Mouse (Mus musculus) 3134 (cell line): ENCODE measurements around the gene Lrp2.

Experiments
- DNase-seq: peaks from one replicate; pipeline ENCODE4 v3.0.0-alpha.2; 2011; ENCODE audit warnings: low spot score; ENCODE audit not compliant: insufficient read length; ENCODE audit errors: extremely low read depth

Gene Lrp2

GRCm38 (mm10) chr2:69585886-69586398 lies at the start of gene Lrp2:
TSS of gene Lrp2 (minus strand) at chr2:69586065.
- no peak for DNase-seq

DNA sequence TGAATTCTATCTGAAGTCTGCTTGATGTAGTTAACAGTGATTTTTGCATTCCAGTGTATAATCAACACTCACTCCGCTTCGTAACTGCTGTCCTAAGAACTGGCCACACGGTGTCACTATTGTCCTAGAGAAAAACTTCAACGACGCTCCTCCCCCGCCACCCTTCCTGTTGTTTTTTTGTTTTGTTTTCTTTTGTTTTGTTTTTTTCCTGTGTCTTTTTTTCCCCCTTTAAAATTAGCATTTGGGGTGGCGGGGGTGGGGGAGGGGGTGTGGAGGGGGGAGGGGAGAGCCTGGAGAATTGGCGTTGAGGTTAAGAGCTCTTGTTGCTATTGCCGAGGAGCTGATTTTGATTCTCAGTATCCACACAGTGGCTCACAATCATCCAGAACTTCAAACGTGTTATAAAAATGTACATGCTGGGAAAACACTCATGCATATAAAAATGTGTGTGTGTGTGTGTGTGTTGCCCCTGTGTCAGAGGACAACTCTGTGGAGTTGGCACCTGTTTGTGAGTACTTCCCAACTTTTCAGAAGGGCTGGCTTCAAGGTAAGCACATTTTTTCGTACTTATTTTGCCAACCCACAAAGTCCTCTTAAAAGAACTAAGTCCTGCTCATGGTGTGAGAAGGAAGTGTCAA lies 49.3 kb upstream of the Lrp2 start:
- peak; percentile 26 for DNase-seq

DNA sequence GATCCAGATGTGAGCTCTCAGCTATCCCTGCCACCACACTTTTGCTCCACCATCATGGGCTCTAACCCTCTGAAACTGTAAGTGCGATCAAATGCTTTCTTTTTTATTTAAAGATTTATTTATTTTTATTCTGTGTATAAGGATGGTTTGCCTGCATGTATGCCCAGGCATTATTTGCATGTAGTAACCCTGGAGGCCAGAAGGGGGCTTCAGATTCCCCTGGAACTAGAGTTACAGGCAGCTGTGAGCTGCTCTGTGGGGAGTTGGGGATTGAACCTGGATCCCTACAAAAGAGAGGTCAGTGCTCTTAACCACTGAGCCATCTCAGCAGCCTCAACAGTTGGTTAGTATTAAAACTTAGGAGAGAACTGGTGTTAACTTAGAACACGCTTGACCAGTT lies 45.6 kb upstream of the Lrp2 start:
- DNase-seq, result no peak

DNA sequence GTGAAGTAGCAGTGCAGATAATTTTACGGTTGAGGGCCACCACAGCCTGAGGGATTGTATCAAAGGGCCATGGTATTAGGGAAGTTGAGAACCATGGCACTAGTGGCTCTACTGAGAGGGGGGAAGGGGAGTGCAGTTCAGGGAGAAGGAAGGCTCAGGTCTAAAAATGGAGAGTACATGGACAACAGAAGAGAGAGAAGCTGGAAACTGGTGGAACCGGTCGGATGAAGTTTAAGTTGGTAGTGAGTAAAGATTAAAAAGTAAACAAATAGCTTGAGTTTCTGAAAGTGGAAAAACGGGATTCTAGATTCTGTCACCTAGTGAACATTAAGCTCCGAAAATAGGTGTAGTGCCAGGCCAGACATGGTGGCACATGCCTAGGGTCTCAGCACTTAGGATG lies 44.9 kb upstream of the Lrp2 start:
- DNase-seq, result no peak

- DNase-seq, result no peak
Measured at GRCm38 (mm10) chr2:69629914-69630313, 44.0 kb upstream of the Lrp2 start.

- no peak for DNase-seq
Measured at GRCm38 (mm10) chr2:69629215-69629614, 43.4 kb upstream of the Lrp2 start.

DNA sequence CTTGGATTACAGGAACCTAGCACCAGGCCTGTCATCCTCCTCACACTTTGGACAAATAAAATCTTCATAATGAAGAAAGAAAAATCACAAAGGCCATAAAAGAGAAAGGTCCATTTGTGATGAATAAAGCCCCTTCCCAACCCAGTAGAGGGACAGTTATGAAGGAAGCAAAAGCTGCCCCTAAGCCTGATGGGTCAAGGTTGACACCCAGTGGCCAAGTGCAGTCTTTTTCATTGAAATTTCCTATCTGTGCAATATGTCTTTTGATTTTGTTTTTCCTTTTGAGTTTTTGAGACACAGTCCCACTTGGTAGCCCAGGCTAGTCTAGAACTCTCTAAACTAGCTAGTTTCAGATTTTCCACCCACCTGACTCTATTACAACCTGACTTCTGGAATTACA lies 33.4 kb upstream of the Lrp2 start:
- DNase-seq, result no peak

DNA sequence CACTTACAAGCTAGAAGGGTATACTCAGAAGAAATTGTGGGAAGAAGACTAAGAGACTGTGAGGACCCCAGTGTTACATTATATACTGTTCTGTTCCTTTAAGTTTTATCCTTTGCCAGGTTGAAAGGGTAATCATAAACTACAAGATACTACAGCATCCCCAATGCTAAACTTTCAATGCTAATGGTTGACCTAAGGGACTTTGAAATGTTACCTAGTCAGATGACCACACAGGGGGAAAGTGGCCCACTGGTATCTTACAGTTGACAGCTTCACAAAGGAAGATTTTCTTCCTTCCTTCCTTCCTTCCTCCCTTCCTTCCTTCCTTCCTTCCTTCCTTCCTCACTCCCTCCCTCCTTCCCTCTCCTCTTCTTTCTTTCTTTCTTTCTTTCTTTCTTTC lies 32.5 kb upstream of the Lrp2 start:
- DNase-seq, result no peak

- peak; percentile 33 for DNase-seq
Measured at GRCm38 (mm10) chr2:69613237-69613636, 27.4 kb upstream of the Lrp2 start.

DNA sequence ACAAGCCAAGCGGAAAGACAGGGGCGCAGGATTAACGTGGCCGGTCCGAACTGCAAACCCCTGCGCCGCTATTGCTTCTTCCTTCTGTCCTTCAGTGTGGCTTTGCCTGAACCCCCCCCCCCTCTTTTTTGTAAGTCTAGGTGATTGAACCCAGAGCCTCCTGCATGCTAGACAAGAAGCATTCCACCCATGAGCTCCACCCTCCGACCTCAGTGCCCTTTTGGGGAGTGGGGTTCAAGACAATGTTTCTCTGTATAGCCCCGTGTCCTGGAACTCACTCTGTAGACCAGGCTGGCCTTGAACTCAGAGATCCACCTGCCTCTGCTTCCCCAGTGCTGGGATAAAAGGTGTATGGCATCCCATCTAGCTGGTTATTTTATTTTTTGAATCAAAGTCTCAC lies 26.9 kb upstream of the Lrp2 start:
- no peak for DNase-seq

GRCm38 (mm10) chr2:69612237-69612636 lies 26.4 kb upstream of the Lrp2 start:
- no peak for DNase-seq

- DNase-seq, result no peak
Measured at GRCm38 (mm10) chr2:69606621-69607020, 20.8 kb upstream of the Lrp2 start.

DNA sequence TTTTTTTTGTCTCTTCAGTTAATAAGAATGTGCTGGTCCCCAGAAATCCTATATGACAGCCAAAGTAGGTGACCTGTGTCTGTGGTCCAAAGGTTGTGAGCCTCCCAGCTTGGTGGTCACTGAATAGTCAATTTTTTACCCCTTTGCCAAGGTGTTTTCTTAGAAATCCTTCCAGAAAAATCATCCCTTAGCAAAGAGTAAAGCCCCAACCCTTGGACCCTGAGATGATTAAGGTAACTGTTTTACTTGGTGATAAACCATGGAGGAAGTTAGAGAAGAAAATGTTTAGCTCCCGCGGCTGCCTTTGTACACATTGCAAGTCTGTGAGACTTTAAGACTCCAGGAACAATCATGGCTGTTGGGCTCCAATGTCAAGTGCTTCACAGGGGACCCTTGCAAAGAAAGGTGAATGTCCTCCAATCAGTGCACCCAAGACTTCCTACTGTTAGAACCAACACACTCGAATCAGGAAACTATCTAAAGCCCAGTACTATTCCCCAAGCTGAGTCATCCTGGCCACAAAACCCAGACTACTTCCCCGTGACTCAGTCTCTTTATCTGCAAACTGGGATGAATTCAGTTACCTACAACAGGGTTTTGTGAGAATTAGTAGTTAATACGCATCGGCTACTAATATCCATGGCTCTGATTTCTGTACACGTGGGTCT lies 18.0 kb upstream of the Lrp2 start:
- no peak for DNase-seq

DNA sequence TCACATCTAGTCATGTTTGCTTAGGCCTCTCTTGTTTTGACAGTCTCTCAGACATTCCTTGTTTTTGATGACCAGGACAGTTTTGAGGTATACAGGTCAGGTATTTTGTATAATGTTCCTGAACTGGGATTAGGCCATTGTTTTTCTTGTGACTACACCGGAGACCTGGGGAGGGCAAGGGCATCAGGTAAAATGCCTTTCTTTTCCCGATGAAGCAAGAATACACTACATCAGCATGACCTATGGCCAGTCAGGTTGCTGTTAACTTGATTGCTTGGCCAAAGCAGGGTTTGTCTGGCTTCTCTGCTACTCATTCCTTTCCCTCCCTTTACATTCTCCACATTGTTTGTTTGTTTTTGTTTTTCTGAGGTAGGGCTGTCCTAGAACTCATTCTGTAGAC lies 7.3 kb upstream of the Lrp2 start:
- DNase-seq, result no peak

DNA sequence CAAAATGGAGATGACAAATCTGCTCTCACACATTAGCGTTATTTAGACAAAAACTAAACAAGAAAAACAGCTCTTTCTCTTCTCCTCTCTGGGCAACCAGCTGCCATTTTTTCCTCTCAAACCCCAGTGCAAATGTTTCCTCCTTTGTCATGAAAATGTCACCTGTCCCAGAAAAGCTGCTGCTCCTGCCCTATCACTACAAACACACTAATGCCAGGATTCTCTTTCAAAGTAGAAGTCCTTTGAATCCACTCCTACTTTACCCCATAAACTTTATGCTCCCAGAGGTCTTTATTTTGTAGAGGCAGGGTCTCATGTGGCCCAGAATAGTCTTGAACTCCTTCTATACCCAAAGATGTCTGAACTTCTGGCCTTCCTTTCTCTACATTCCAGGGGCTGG lies 6.7 kb upstream of the Lrp2 start:
- no peak for DNase-seq

DNA sequence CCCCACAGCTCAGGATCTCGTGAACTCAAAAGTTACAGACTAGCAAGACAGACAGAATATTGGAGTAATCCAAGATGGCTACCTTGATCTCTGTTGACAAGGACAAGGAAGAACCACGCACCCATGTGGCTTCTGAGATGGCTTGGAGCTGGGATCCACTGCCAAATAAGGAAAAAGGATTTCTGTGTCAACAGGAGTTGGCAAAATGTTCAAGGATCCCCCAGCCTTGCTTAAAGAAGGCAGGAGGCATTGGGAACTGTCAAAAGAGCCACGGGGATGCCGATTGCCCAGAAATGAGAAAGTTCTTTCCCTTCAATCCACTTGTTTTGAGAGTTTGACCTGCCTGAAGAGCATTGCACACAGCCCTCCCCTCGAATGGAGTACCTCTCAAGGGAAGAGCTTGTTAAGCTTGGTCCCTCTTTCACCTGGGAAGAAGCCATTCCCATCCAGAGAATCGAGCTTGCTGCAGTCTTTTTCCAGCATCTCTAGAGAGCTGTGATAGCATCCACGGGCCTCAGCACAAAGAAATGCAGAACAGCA lies 6.2 kb upstream of the Lrp2 start:
- DNase-seq, result no peak

DNA sequence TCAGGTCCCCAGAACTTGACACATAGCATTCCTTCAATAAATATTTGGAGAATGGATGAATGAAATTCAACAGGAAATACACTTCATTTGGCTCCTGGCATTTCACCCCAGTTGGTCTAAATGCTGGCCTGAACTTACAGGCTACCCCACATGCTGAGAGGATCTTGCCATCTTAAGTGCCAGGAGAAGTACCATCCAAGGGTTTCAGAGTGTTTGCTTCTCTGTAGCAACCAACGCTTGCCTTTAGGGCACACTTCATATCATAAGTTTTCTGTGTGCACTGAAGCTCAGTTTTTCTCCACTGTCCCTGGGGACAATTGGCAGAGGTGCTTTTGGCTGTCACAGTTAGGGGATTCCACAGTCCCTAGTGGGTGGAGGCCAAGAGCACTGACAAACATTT lies 4.7 kb upstream of the Lrp2 start:
- no peak for DNase-seq

- no peak for DNase-seq
Measured at GRCm38 (mm10) chr2:69587896-69588295, 2.0 kb upstream of the Lrp2 start.

DNA sequence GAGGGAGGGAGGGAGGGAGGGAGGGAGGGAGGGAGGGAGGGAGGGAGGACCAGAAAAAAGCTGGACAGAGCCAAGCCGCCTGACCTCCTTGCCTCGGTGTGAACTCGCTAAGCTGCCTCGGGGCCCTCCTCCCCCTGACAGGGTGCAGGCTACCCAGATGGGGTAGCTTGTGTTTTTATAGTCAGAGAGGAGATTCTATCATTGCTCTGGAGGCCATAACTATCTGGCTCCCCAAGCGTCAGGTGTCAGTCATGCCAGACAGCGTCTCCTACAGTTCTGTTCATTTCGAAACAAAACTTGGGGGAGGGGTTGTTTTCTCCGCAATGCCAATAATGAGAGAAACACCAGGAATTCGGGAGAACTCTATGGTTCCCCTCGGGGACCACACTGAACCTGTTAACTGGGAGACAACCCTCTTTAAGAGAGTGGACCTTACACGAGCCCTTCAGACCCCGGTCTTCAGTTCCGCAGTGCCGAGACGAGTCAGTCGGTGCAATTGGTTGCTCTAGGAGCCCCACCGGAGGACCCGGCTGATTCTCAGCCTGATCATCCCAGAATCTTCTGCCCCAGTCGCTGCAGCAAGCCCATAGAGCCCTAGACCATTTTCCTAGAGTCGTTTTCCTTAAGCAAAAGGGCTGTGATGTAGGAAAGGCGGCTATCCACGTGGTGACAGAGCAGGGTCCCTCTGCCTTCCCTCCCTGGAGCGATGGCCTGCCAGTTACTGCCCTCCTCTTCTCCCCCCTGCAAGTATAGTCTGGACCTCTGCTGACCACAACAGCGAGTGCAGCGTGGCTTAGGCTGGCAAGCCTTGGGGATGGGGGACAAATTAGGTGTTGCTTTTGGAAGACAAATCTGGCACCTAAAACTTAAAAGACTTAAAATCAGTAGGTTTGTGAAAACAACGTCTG lies 1.2 kb upstream of the Lrp2 start:
- DNase-seq, result no peak

GRCm38 (mm10) chr2:69585191-69585885 lies 527 bp downstream of the Lrp2 start:
- no peak for DNase-seq
